Mouse (Mus musculus): ENCODE measurements around the gene Usp43. TPM values are rescaled to one million over a fixed set of nuclear protein-coding genes. Genes with fewer than 3 reads are reported as not detected.
A peak's percentile ranks its signal among the peaks of the same experiment; 100 is the strongest.

The Usp43 gene
- polyA plus RNA-seq, 1 experiment = 0.30 TPM

- 11% methylated on average over 7 of the region's 7 CpGs for WGBS
- Histone ChIP-seq H3K4me1 (ENCODE audit: control insufficient read depth, insufficient read depth, insufficient read length) (no peaks in the 10 kb centered on the region), H3K27ac (ENCODE audit: insufficient read depth, low read length) (no peak overlapping the region), H3K27me3 (ENCODE audit: control insufficient read depth, insufficient read depth, low read length) (no peaks in the 10 kb centered on the region), H3K36me3 (ENCODE audit: control insufficient read depth, insufficient read depth, low read length) (no peaks in the 10 kb centered on the region), H3K4me3 (ENCODE audit: extremely low read depth, insufficient read depth, insufficient read length) (no peak overlapping the region)
- TF ChIP-seq CTCF (IDR thresholded peaks at IDR 0.05; ENCODE audit: extremely low read depth, insufficient read depth, insufficient read length, insufficient replicate concordance) (no peak), POLR2A (IDR thresholded peaks at IDR 0.05; ENCODE audit: low read depth, low read length) (no peak)
- no peak for DNase-seq (ENCODE audit: low read depth in 1 of 2, low spot score in 2 of 2)
Measured at GRCm38 (mm10) chr11:67861399-67861838, 60.5 kb downstream of the Usp43 start.

GRCm38 (mm10) chr11:67860743-67861398 lies 61.1 kb downstream of the Usp43 start:
- WGBS = 64% methylated on average over 7 of the region's 7 CpGs
- no peak for DNase-seq (ENCODE audit: low read depth in 1 of 2, low spot score in 2 of 2)
- no peak overlapping the region for H3K27ac ChIP-seq (ENCODE audit: insufficient read depth, low read length)
- H3K27me3 ChIP-seq (ENCODE audit: control insufficient read depth, insufficient read depth, low read length) = no peaks in the 10 kb centered on the region
- no peaks in the 10 kb centered on the region for H3K4me1 ChIP-seq (ENCODE audit: control insufficient read depth, insufficient read depth, insufficient read length)
- TF ChIP-seq CTCF (IDR thresholded peaks at IDR 0.05; ENCODE audit: extremely low read depth, insufficient read depth, insufficient read length, insufficient replicate concordance) (no peak), POLR2A (IDR thresholded peaks at IDR 0.05; ENCODE audit: low read depth, low read length) (no peak)
- no peak overlapping the region for H3K4me3 ChIP-seq (ENCODE audit: extremely low read depth, insufficient read depth, insufficient read length)
- no peaks in the 10 kb centered on the region for H3K36me3 ChIP-seq (ENCODE audit: control insufficient read depth, insufficient read depth, low read length)

- TF ChIP-seq POLR2A (IDR thresholded peaks at IDR 0.05; ENCODE audit: low read depth, low read length) = no peak
- no peak for TF ChIP-seq CTCF (IDR thresholded peaks at IDR 0.05; ENCODE audit: extremely low read depth, insufficient read depth, insufficient read length, insufficient replicate concordance)
- Histone ChIP-seq H3K36me3 (ENCODE audit: control insufficient read depth, insufficient read depth, low read length) (no peaks in the 10 kb centered on the region), H3K27ac (ENCODE audit: insufficient read depth, low read length) (no peak overlapping the region), H3K4me3 (ENCODE audit: extremely low read depth, insufficient read depth, insufficient read length) (no peak overlapping the region), H3K27me3 (ENCODE audit: control insufficient read depth, insufficient read depth, low read length) (no peaks in the 10 kb centered on the region), H3K4me1 (ENCODE audit: control insufficient read depth, insufficient read depth, insufficient read length) (no peaks in the 10 kb centered on the region)
- DNase-seq (ENCODE audit: low read depth in 1 of 2, low spot score in 2 of 2) = no peak
- WGBS = 90% methylated on average over 9 of the region's 9 CpGs
Measured at GRCm38 (mm10) chr11:67858518-67858917, 63.4 kb downstream of the Usp43 start.

- no peaks in the 10 kb centered on the region for H3K4me1 ChIP-seq (ENCODE audit: control insufficient read depth, insufficient read depth, insufficient read length)
- no peak overlapping the region for H3K27ac ChIP-seq (ENCODE audit: insufficient read depth, low read length)
- 19% methylated on average over 2 of the region's 2 CpGs for WGBS
- no peak for TF ChIP-seq POLR2A (IDR thresholded peaks at IDR 0.05; ENCODE audit: low read depth, low read length)
- TF ChIP-seq CTCF (IDR thresholded peaks at IDR 0.05; ENCODE audit: extremely low read depth, insufficient read depth, insufficient read length, insufficient replicate concordance) = peak; percentile 10; the same call in 1 of the 2 replicates
- H3K27me3 ChIP-seq (ENCODE audit: control insufficient read depth, insufficient read depth, low read length) = no peaks in the 10 kb centered on the region
- no peaks in the 10 kb centered on the region for H3K36me3 ChIP-seq (ENCODE audit: control insufficient read depth, insufficient read depth, low read length)
- no peak for DNase-seq (ENCODE audit: low read depth in 1 of 2, low spot score in 2 of 2)
- no peak overlapping the region for H3K4me3 ChIP-seq (ENCODE audit: extremely low read depth, insufficient read depth, insufficient read length)
Measured at GRCm38 (mm10) chr11:67855035-67855434, 66.9 kb downstream of the Usp43 start.

- DNase-seq (ENCODE audit: low read depth in 1 of 2, low spot score in 2 of 2) = no peak
- no peak overlapping the region for H3K4me3 ChIP-seq (ENCODE audit: extremely low read depth, insufficient read depth, insufficient read length)
- no peaks in the 10 kb centered on the region for H3K27me3 ChIP-seq (ENCODE audit: control insufficient read depth, insufficient read depth, low read length)
- 74% methylated on average over 6 of the region's 6 CpGs for WGBS
- no peaks in the 10 kb centered on the region for H3K4me1 ChIP-seq (ENCODE audit: control insufficient read depth, insufficient read depth, insufficient read length)
- H3K36me3 ChIP-seq (ENCODE audit: control insufficient read depth, insufficient read depth, low read length) = no peaks in the 10 kb centered on the region
- no peak overlapping the region for H3K27ac ChIP-seq (ENCODE audit: insufficient read depth, low read length)
- TF ChIP-seq CTCF (IDR thresholded peaks at IDR 0.05; ENCODE audit: extremely low read depth, insufficient read depth, insufficient read length, insufficient replicate concordance) (no peak), POLR2A (IDR thresholded peaks at IDR 0.05; ENCODE audit: low read depth, low read length) (no peak)
Measured at GRCm38 (mm10) chr11:67853996-67854395, 68.0 kb downstream of the Usp43 start.

GRCm38 (mm10) chr11:67851770-67852169 lies 70.2 kb downstream of the Usp43 start:
- 69% methylated on average over 5 of the region's 5 CpGs for WGBS

GRCm38 (mm10) chr11:67845193-67845592 lies 76.8 kb downstream of the Usp43 start:
- H3K27me3 ChIP-seq (ENCODE audit: control insufficient read depth, insufficient read depth, low read length) = no peaks in the 10 kb centered on the region
- H3K27ac ChIP-seq (ENCODE audit: insufficient read depth, low read length) = no peak overlapping the region
- H3K36me3 ChIP-seq (ENCODE audit: control insufficient read depth, insufficient read depth, low read length) = no peaks in the 10 kb centered on the region
- WGBS = 84% methylated on average over 4 of the region's 4 CpGs
- no peak for DNase-seq (ENCODE audit: low read depth in 1 of 2, low spot score in 2 of 2)
- TF ChIP-seq CTCF (IDR thresholded peaks at IDR 0.05; ENCODE audit: extremely low read depth, insufficient read depth, insufficient read length, insufficient replicate concordance) = no peak
- no peak for TF ChIP-seq POLR2A (IDR thresholded peaks at IDR 0.05; ENCODE audit: low read depth, low read length)
- H3K4me3 ChIP-seq (ENCODE audit: extremely low read depth, insufficient read depth, insufficient read length) = no peak overlapping the region
- no peaks in the 10 kb centered on the region for H3K4me1 ChIP-seq (ENCODE audit: control insufficient read depth, insufficient read depth, insufficient read length)

More at GRCm38 (mm10) chr11:67851770-67852169, 70.2 kb downstream of the Usp43 start:
- no peak overlapping the region for H3K4me3 ChIP-seq (ENCODE audit: extremely low read depth, insufficient read depth, insufficient read length)
- no peak overlapping the region for H3K27ac ChIP-seq (ENCODE audit: insufficient read depth, low read length)
- TF ChIP-seq CTCF (IDR thresholded peaks at IDR 0.05; ENCODE audit: extremely low read depth, insufficient read depth, insufficient read length, insufficient replicate concordance) = no peak
- TF ChIP-seq POLR2A (IDR thresholded peaks at IDR 0.05; ENCODE audit: low read depth, low read length) = no peak
- H3K36me3 ChIP-seq (ENCODE audit: control insufficient read depth, insufficient read depth, low read length) = no peaks in the 10 kb centered on the region
- DNase-seq (ENCODE audit: low read depth in 1 of 2, low spot score in 2 of 2) = no peak
- no peaks in the 10 kb centered on the region for H3K4me1 ChIP-seq (ENCODE audit: control insufficient read depth, insufficient read depth, insufficient read length)
- H3K27me3 ChIP-seq (ENCODE audit: control insufficient read depth, insufficient read depth, low read length) = no peaks in the 10 kb centered on the region

Measured in spleen, adult 2 months (tissue).